Mouse (Mus musculus) cerebellum, adult 2 months (tissue): ENCODE results near the gene Sh3gl2. TPM values are rescaled to one million over a fixed set of nuclear protein-coding genes. Genes with fewer than 3 reads are reported as not detected.

Experiments used
- DNase-seq, 2 experiments: peaks; one replicate each; pipeline ENCODE4 v3.0.0; 2021
- H3K27ac ChIP-seq: fragments of 200-500 bp; 2 replicates; pipeline ENCODE4 v1.5.1; 2012; ENCODE audit warnings: low read length, control low read depth, inconsistent platforms; ENCODE audit not compliant: insufficient read depth
- H3K27me3 ChIP-seq: fragments of 200-500 bp; 2 replicates; pipeline ENCODE4 v1.6.1; 2012; ENCODE audit warnings: inconsistent platforms, mild to moderate bottlenecking, low read length, moderate library complexity; ENCODE audit not compliant: control insufficient read depth, insufficient read depth
- H3K4me1 ChIP-seq: fragments of 200-500 bp; 2 replicates; pipeline ENCODE4 v1.6.1; 2011; ENCODE audit warnings: low read length; ENCODE audit not compliant: control insufficient read depth, insufficient read depth
- H3K4me3 ChIP-seq: fragments of 200-500 bp; replicated peaks from 2 replicates; pipeline ENCODE3; 2011; ENCODE audit warnings: mild to moderate bottlenecking, low read depth, low read length, control low read depth; ENCODE audit not compliant: insufficient read depth
- CTCF ChIP-seq: fragments of 200-500 bp; IDR thresholded peaks from 2 replicates; pipeline ENCODE4 v1.5.1; 2011; ENCODE audit warnings: low read depth, mild to moderate bottlenecking, control low read depth, low read length, moderate library complexity, borderline replicate concordance; ENCODE audit not compliant: insufficient read depth
- POLR2A ChIP-seq: fragments of 200-500 bp; IDR thresholded peaks from 2 replicates; pipeline ENCODE4 v1.6.1; 2011; ENCODE audit warnings: low read length, control low read depth, borderline replicate concordance; ENCODE audit not compliant: insufficient read depth
- WGBS: fragments of 180-500 bp; shearing (Covaris S2); methylation state at CpG from one replicate; pipeline ENCODE4 v1.1.7; 2018; 5-methylcytosine and 5-hydroxymethylcytosine counted together
- polyA plus RNA-seq: library from polyadenylated mRNA; depleted of rRNA; stranded (reverse); fragments of >200 nt; gene quantifications from 2 replicates; pipeline ENCODE4 v1.2.3, GENCODE M21; 2012; rRNA removed

The Sh3gl2 gene
- polyA plus RNA-seq: 369 and 387 TPM in 2 replicates

- Histone ChIP-seq H3K27ac (peak within 1 kb of the TSS; percentile 96), H3K4me1 (peaks cover 15% of the 10 kb centered on the region), H3K27me3 (no peaks in the 10 kb centered on the region), H3K4me3 (peak within 1 kb of the TSS; percentile 73)
- WGBS: under 1% methylated on average over 48 of the region's 48 CpGs
- TF ChIP-seq POLR2A: peak; percentile 22
- TF ChIP-seq CTCF: 0 out of 2 replicates have a peak, but pooled peaks have one; percentile 21
- DNase-seq: peak; percentile 92 to 95
Measured at GRCm38 (mm10) chr4:85205071-85205635, at the start of gene Sh3gl2. TSS of gene Sh3gl2 (plus strand) at chr4:85205126.

- peaks cover 10% of the 10 kb centered on the region; the same call in 1 of the 2 replicates for H3K4me1 ChIP-seq
- peak in 1 of 2 experiments; percentile 31 for DNase-seq
- no peak overlapping the region for H3K27ac ChIP-seq
- H3K4me3 ChIP-seq: no peak overlapping the region
- peak; percentile 11; the same call in 1 of the 2 replicates for TF ChIP-seq CTCF
- TF ChIP-seq POLR2A: no peak
- no peaks in the 10 kb centered on the region for H3K27me3 ChIP-seq
- 50% methylated on average over 4 of the region's 4 CpGs for WGBS
Measured at GRCm38 (mm10) chr4:85161156-85161555, 43.8 kb upstream of the Sh3gl2 start.

- TF ChIP-seq POLR2A (no peak), CTCF (peak; percentile 95)
- Histone ChIP-seq H3K4me1 (peaks cover 10% of the 10 kb centered on the region; the same call in 1 of the 2 replicates), H3K27me3 (no peaks in the 10 kb centered on the region), H3K4me3 (no peak overlapping the region), H3K27ac (peak overlapping the region; percentile 88)
- DNase-seq: peak; percentile 77 to 78
- 21% methylated on average over 27 of the region's 27 CpGs for WGBS
Measured at GRCm38 (mm10) chr4:85162468-85163312, 42.2 kb upstream of the Sh3gl2 start.

GRCm38 (mm10) chr4:85163313-85163615, 41.7 kb upstream of the Sh3gl2 start:
- peak; percentile 87 to 95 for DNase-seq
- WGBS: 19% methylated on average over 2 of the region's 2 CpGs
- Histone ChIP-seq H3K4me1 (peaks cover 15% of the 10 kb centered on the region; the same call in 1 of the 2 replicates), H3K4me3 (no peak overlapping the region), H3K27me3 (no peaks in the 10 kb centered on the region), H3K27ac (peak overlapping the region; percentile 88)
- TF ChIP-seq CTCF (peak; percentile 5; the same call in 1 of the 2 replicates), POLR2A (no peak)

- H3K4me1 ChIP-seq: peaks cover 14% of the 10 kb centered on the region; the same call in 1 of the 2 replicates
- H3K27ac ChIP-seq: peak overlapping the region; percentile 63
- WGBS: 22% methylated on average over 12 of the region's 12 CpGs
- H3K4me3 ChIP-seq: no peak overlapping the region
- peak; percentile 81 to 85 for DNase-seq
- TF ChIP-seq CTCF (no peak), POLR2A (no peak)
- H3K27me3 ChIP-seq: no peaks in the 10 kb centered on the region
Measured at GRCm38 (mm10) chr4:85168001-85168400, 36.9 kb upstream of the Sh3gl2 start.

- H3K27ac ChIP-seq: no peak overlapping the region
- 75% methylated on average over 4 of the region's 4 CpGs for WGBS
- H3K27me3 ChIP-seq: no peaks in the 10 kb centered on the region
- DNase-seq: no peak
- H3K4me1 ChIP-seq: no peaks in the 10 kb centered on the region
- H3K4me3 ChIP-seq: no peak overlapping the region
- no peak for TF ChIP-seq CTCF
- no peak for TF ChIP-seq POLR2A
Measured at GRCm38 (mm10) chr4:85175466-85175865, 29.5 kb upstream of the Sh3gl2 start.

- Histone ChIP-seq H3K4me1 (no peaks in the 10 kb centered on the region), H3K27ac (no peak overlapping the region), H3K4me3 (no peak overlapping the region), H3K27me3 (no peaks in the 10 kb centered on the region)
- TF ChIP-seq CTCF (no peak), POLR2A (no peak)
- 94% methylated on average over 9 of the region's 9 CpGs for WGBS
- no peak for DNase-seq
Measured at GRCm38 (mm10) chr4:85178394-85179051, 26.4 kb upstream of the Sh3gl2 start.

GRCm38 (mm10) chr4:85186011-85186410, 18.9 kb upstream of the Sh3gl2 start:
- Histone ChIP-seq H3K4me1 (no peaks in the 10 kb centered on the region), H3K4me3 (no peak overlapping the region), H3K27ac (no peak overlapping the region), H3K27me3 (no peaks in the 10 kb centered on the region)
- WGBS: 68% methylated on average over 4 of the region's 4 CpGs
- no peak for DNase-seq
- TF ChIP-seq CTCF (peak; percentile 64), POLR2A (no peak)
